Mouse (Mus musculus): ENCODE data around the gene Itih4.

- no peak for TF ChIP-seq CTCF (IDR thresholded peaks at IDR 0.05)
- no peak for TF ChIP-seq EP300 (IDR thresholded peaks at IDR 0.05)
Measured at GRCm38 (mm10) chr14:30916516-30916915, 30.2 kb downstream of the Itih4 start.
